Mouse (Mus musculus) CH12.LX (cell line): ENCODE data around the gene Trappc13. TPM values are rescaled to one million over a fixed set of nuclear protein-coding genes. Genes with fewer than 3 reads are reported as not detected.

Source experiments
- DNase-seq: peaks from one replicate; pipeline ENCODE4 v3.0.0-alpha.2; 2013; ENCODE audit errors: extremely low read depth
- H3K27ac ChIP-seq: 2 replicates; pipeline ENCODE4 v1.5.1; 2012; ENCODE audit warnings: low read depth, mild to moderate bottlenecking, control low read depth, moderate library complexity; ENCODE audit not compliant: insufficient read depth
- H3K27me3 ChIP-seq: replicated peaks from 2 replicates; pipeline ENCODE3; 2012; ENCODE audit warnings: inconsistent platforms
- H3K36me3 ChIP-seq, 2 experiments: replicated peaks in 1 of 2; 2 replicates each; pipeline versions ENCODE3 to v1.6.1; 2012; ENCODE audit warnings: inconsistent platforms in 1 of 2, low read length in 1 of 2, mild to moderate bottlenecking in 1 of 2, mixed read lengths in 1 of 2, moderate library complexity in 1 of 2; ENCODE audit not compliant: control insufficient read depth in 1 of 2, insufficient read depth in 1 of 2
- H3K4me1 ChIP-seq, 2 experiments: 2 replicates each; pipeline ENCODE4 v1.6.1; 2012; ENCODE audit warnings: inconsistent platforms in 1 of 2, moderate library complexity in 1 of 2; ENCODE audit not compliant: insufficient read depth in 2 of 2, control insufficient read depth in 1 of 2
- H3K4me2 ChIP-seq: 2 replicates; pipeline ENCODE4 v1.6.1; 2012; ENCODE audit warnings: low read depth, mild to moderate bottlenecking, control low read depth; ENCODE audit not compliant: poor library complexity, insufficient read depth, severe bottlenecking
- H3K4me3 ChIP-seq, 3 experiments: fragments of 150-350 bp in 1 of 3; sonication (generic) in 1 of 3; replicated peaks in 1 of 3; 2 replicates each; pipeline versions ENCODE3 to v1.5.1; 2011 to 2012; ENCODE audit warnings: low read depth in 2 of 3, low read length in 2 of 3, mild to moderate bottlenecking in 2 of 3, moderate library complexity in 2 of 3, control low read depth in 1 of 3, improper control_type of control experiment in 1 of 3, inconsistent platforms in 1 of 3, mixed read lengths in 1 of 3; ENCODE audit not compliant: poor library complexity in 1 of 3
- H3K79me2 ChIP-seq: replicated peaks from 2 replicates; pipeline ENCODE4 v1.6.1; 2012; ENCODE audit warnings: mild to moderate bottlenecking, moderate library complexity; ENCODE audit not compliant: control insufficient read depth, poor library complexity, insufficient read depth, severe bottlenecking; ENCODE audit errors: extremely low read depth
- H3K9ac ChIP-seq: 2 replicates; pipeline ENCODE4 v1.6.1; 2012; ENCODE audit warnings: low read depth, mild to moderate bottlenecking, control low read depth, moderate library complexity; ENCODE audit not compliant: insufficient read depth
- H3K9me3 ChIP-seq: replicated peaks from 2 replicates; pipeline ENCODE3; 2012; ENCODE audit warnings: low read length, inconsistent platforms, mixed read lengths
- CHD1 ChIP-seq: IDR thresholded peaks from 2 replicates; pipeline ENCODE4 v1.6.1; 2012; ENCODE audit warnings: low read depth, low read length, improper control_type of control experiment, inconsistent platforms
- E2F4 ChIP-seq: IDR thresholded peaks from 2 replicates; pipeline ENCODE4 v1.6.1; 2011; ENCODE audit warnings: low read depth, low read length, improper control_type of control experiment; ENCODE audit not compliant: insufficient replicate concordance
- ELF1 ChIP-seq: IDR thresholded peaks from 2 replicates; pipeline ENCODE4 v1.6.1; 2014; ENCODE audit warnings: low read depth, mild to moderate bottlenecking, inconsistent platforms, low read length, improper control_type of control experiment
- HCFC1 ChIP-seq: IDR thresholded peaks from 2 replicates; pipeline ENCODE4 v1.6.1; 2012; ENCODE audit warnings: low read depth, mild to moderate bottlenecking, inconsistent platforms, low read length, improper control_type of control experiment
- MAFK ChIP-seq: IDR thresholded peaks from 2 replicates; pipeline ENCODE4 v1.6.1; 2011; ENCODE audit warnings: low read length, improper control_type of control experiment; ENCODE audit not compliant: insufficient replicate concordance
- MAX ChIP-seq: IDR thresholded peaks from 2 replicates; pipeline ENCODE4 v1.6.1; 2011; ENCODE audit warnings: low read length, improper control_type of control experiment
- NRF1 ChIP-seq: IDR thresholded peaks from 2 replicates; pipeline ENCODE4 v1.6.1; 2014; ENCODE audit warnings: low read depth, mild to moderate bottlenecking, inconsistent platforms, low read length, improper control_type of control experiment, moderate library complexity
- POLR2A ChIP-seq: IDR thresholded peaks from 2 replicates; pipeline ENCODE4 v1.6.1; 2011; ENCODE audit warnings: low read depth, mild to moderate bottlenecking, improper control_type of control experiment, low read length
- POLR2AphosphoS2 ChIP-seq: IDR thresholded peaks from 2 replicates; pipeline ENCODE4 v1.6.1; 2011; ENCODE audit warnings: low read depth, low read length, improper control_type of control experiment
- RAD21 ChIP-seq: IDR thresholded peaks from 2 replicates; pipeline ENCODE4 v1.6.1; 2011; ENCODE audit warnings: low read depth, mild to moderate bottlenecking, low read length, improper control_type of control experiment, moderate library complexity
- SMC3 ChIP-seq: IDR thresholded peaks from 2 replicates; pipeline ENCODE4 v1.6.1; 2011; ENCODE audit warnings: low read depth, low read length, improper control_type of control experiment
- TBP ChIP-seq: conservative IDR thresholded peaks from 2 replicates; pipeline ENCODE4 v1.6.1; 2011; ENCODE audit warnings: low read depth, low read length, improper control_type of control experiment
- TCF12 ChIP-seq: IDR thresholded peaks from 2 replicates; pipeline ENCODE4 v1.6.1; 2014; ENCODE audit warnings: low read depth, mild to moderate bottlenecking, inconsistent platforms, low read length, improper control_type of control experiment
- UBTF ChIP-seq: IDR thresholded peaks from 2 replicates; pipeline ENCODE4 v1.6.1; 2012; ENCODE audit warnings: low read depth, mild to moderate bottlenecking, inconsistent platforms, low read length, improper control_type of control experiment, moderate library complexity
- USF1 ChIP-seq: IDR thresholded peaks from 2 replicates; pipeline ENCODE4 v1.6.1; 2014; ENCODE audit warnings: low read depth, mild to moderate bottlenecking, inconsistent platforms, low read length, improper control_type of control experiment
- USF2 ChIP-seq: conservative IDR thresholded peaks from 2 replicates; pipeline ENCODE4 v1.6.1; 2011; ENCODE audit warnings: low read depth, low read length, improper control_type of control experiment
- ZNF384 ChIP-seq: IDR thresholded peaks from 2 replicates; pipeline ENCODE4 v1.6.1; 2012; ENCODE audit warnings: low read depth, low read length, improper control_type of control experiment, inconsistent platforms
- dilution Hi-C: fragments of 300-500 bp; cut with MboI; formaldehyde crosslinking; loops from 2 replicates; pipeline ENCODE4 v1.14.3; 2020; ENCODE audit warnings: low sequenced_read_pairs; ENCODE audit not compliant: extremely low pct_unique_long_range_greater_than_20kb, extremely low pct_ligation_motif_present
- in situ Hi-C: fragments of 300-500 bp; cut with MboI; formaldehyde crosslinking; loops from 3 replicates; pipeline ENCODE4 v1.14.3; 2019; ENCODE audit warnings: low sequenced_read_pairs, low pct_ligation_motif_present, low pct_unique_long_range_greater_than_20kb, mixed read lengths
- polyA plus RNA-seq: library from polyadenylated mRNA; unstranded; fragments of >175 nt; gene quantifications from 2 replicates; pipeline ENCODE4 v1.2.1, GENCODE M21; 2012; ENCODE audit warnings: low read depth; ENCODE audit not compliant: insufficient read length
- total RNA-seq, 2 experiments: library from RNA; depleted of rRNA; stranded (reverse); fragments of 300-350 nt in 1 of 2; fragments of >200 nt in 1 of 2; gene quantifications; 2 replicates each; pipeline ENCODE4 v1.2.3; 2012 to 2014

Gene Trappc13
- total and polyA plus RNA-seq, 3 experiments, result 30.2 to 61.9 (median 34.6) TPM

- Histone ChIP-seq H3K4me3 (no peak overlapping the region), H3K9ac (no peak overlapping the region), H3K79me2 (peaks cover 7% of the 10 kb centered on the region), H3K27ac (no peak overlapping the region), H3K4me1 (peaks cover 12 to 52% of the 10 kb centered on the region in 2 experiments; a peak in 3 of 4 replicates), H3K4me2 (no peak overlapping the region), H3K9me3 (peaks cover 7% of the 10 kb centered on the region), H3K27me3 (no peaks in the 10 kb centered on the region), H3K36me3 (peaks cover 0 to 43% of the 10 kb centered on the region in 2 experiments)
- in situ Hi-C loops (no loop called here), dilution Hi-C loops (no loop called here)
- TF ChIP-seq RAD21 (no peak; the same call in none of the 2 replicates), MAFK (no peak), USF1 (no peak), SMC3 (peak; percentile 14; the same call in 1 of the 2 replicates), NRF1 (no peak), CHD1 (no peak), POLR2AphosphoS2 (no peak), HCFC1 (no peak)
- no peak for DNase-seq
These were observed 77.9 kb downstream of the Trappc13 start for GRCm38 (mm10) chr13:104100416-104100815.

DNA sequence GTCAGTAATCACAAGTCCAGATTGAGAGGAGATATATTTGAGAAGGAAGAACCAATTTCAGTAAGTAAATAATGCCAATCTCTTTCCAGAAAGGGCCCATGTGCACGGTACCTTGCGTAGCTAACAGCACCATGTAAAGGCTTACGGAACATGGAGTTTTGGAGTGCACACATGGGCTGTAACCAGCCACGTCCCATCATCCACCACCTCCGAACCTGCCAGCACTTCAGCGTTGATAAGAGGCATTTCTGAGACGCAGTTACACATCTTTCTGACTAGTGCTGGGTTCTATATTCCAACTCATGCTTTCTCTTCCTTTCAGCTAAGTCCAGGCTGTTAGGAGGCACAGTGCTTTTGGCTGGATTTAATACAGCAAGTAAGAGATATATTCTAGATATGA lies 81.1 kb downstream of the Trappc13 start:
- in situ Hi-C loops (loop anchor here (25.0 kb wide), 1 partner anchor 335 kb away; the partner anchor contains the start of gene Srek1), dilution Hi-C loops (no loop called here)
- H3K9ac ChIP-seq, result no peak overlapping the region
- H3K4me1 ChIP-seq, result peaks cover 36 to 78% of the 10 kb centered on the region in 2 experiments
- peaks cover 0 to 43% of the 10 kb centered on the region in 2 experiments for H3K36me3 ChIP-seq
- no peak overlapping the region for H3K27ac ChIP-seq
- peaks cover 14% of the 10 kb centered on the region for H3K79me2 ChIP-seq
- no peaks in the 10 kb centered on the region for H3K27me3 ChIP-seq
- TF ChIP-seq NRF1 (no peak), UBTF (no peak), TCF12 (no peak), MAX (no peak), RAD21 (no peak), E2F4 (no peak), USF2 (no peak), MAFK (no peak), ZNF384 (no peak), ELF1 (no peak), TBP (no peak), SMC3 (no peak), POLR2A (no peak)
- TF ChIP-seq, all 38 proteins: peak for 0
- DNase-seq, result no peak
- no peak overlapping the region for H3K4me3 ChIP-seq
- no peaks in the 10 kb centered on the region for H3K9me3 ChIP-seq
- no peak overlapping the region for H3K4me2 ChIP-seq
